Mouse (Mus musculus): Measurements from ENCODE around the gene Flywch1. TPM values are rescaled to one million over a fixed set of nuclear protein-coding genes. Genes with fewer than 3 reads are reported as not detected.
A peak's percentile ranks its signal among the peaks of the same experiment; 100 is the strongest.

The Flywch1 gene
- polyA plus RNA-seq, 1 experiment from 2014 or later: 167 TPM

DNA sequence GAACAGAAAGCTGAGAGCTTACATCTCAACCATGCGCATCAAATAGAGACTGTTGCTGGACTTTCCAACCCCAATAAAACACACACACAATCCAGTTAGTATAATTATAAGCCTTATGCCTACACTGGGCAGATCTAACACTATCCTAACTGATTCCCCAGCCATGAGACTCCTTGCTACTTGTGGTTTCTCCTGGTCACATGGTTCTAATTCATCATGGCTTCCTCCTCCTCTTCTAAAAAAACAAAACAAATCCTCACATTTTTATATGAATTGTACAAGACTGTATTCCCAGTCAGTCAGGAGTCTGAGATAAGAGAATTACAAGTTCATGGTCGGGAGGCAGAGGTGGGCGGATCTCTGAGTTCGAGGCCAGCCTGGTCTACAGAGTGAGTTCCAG lies 17.6 kb upstream of the Flywch1 start:
- no peak for ATAC-seq (replicated peaks; ENCODE audit: low FRiP score)
- no peak overlapping the region for H3K4me3 ChIP-seq (ENCODE audit: low read depth, low read length)

DNA sequence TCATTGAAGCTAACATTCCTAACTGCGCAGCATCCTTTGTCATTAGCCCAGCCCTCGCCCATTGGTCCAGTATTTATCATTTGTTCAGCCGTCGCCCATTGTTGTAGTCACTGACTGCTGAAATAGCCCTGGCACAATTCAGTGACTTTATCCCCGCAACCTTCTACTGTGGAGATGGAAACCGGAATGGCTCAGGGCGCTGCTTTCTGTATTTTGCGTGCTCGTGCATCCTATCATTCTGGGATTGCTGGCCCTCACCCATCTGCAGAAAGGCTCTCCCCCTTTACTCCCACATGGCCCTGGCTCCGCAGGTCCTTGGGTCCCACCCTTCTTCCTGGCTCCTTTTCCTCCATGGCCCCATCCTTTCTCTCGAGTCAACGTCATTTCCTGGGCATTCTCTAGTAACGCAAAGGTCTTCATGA lies 15.1 kb upstream of the Flywch1 start:
- H3K9me3 ChIP-seq (ENCODE audit: control insufficient read depth, low read length): no peaks in the 10 kb centered on the region
- peak overlapping the region; percentile 40 for H3K4me3 ChIP-seq (ENCODE audit: low read depth, low read length)
- no peak overlapping the region for H3K27ac ChIP-seq (ENCODE audit: low read depth, low read length)
- H3K36me3 ChIP-seq (ENCODE audit: control insufficient read depth, insufficient read depth, low read length): no peaks in the 10 kb centered on the region
- peak overlapping the region; percentile 29; the same call in 1 of the 2 replicates for H3K9ac ChIP-seq (ENCODE audit: low read length)
- H3K4me2 ChIP-seq (ENCODE audit: low read depth, low read length, severe bottlenecking): peak overlapping the region; percentile 58
- H3K4me1 ChIP-seq (replicated peaks; ENCODE audit: control insufficient read depth, insufficient read depth, low read length): peaks cover 6% of the 10 kb centered on the region; the same call in 1 of the 2 replicates
- DNase-seq (ENCODE audit: low spot score) (no peak), ATAC-seq (replicated peaks; ENCODE audit: low FRiP score) (0 out of 2 replicates have a peak, but pooled peaks have one; percentile 40)
- 14% methylated on average over 13 of the region's 13 CpGs for WGBS
- H3K27me3 ChIP-seq (ENCODE audit: control insufficient read depth, insufficient read depth, low read length): no peaks in the 10 kb centered on the region

More for the DNA sequence above, 17.6 kb upstream of the Flywch1 start:
- Histone ChIP-seq H3K36me3 (ENCODE audit: control insufficient read depth, insufficient read depth, low read length) (no peaks in the 10 kb centered on the region), H3K4me1 (replicated peaks; ENCODE audit: control insufficient read depth, insufficient read depth, low read length) (peaks cover 6% of the 10 kb centered on the region; the same call in 1 of the 2 replicates), H3K9me3 (ENCODE audit: control insufficient read depth, low read length) (no peaks in the 10 kb centered on the region), H3K4me2 (ENCODE audit: low read depth, low read length, severe bottlenecking) (no peak overlapping the region), H3K9ac (ENCODE audit: low read length) (no peak overlapping the region), H3K27ac (ENCODE audit: low read depth, low read length) (no peak overlapping the region), H3K27me3 (ENCODE audit: control insufficient read depth, insufficient read depth, low read length) (no peaks in the 10 kb centered on the region)
- WGBS: 92% methylated on average over 4 of the region's 4 CpGs
- no peak for DNase-seq (ENCODE audit: low spot score)

DNA sequence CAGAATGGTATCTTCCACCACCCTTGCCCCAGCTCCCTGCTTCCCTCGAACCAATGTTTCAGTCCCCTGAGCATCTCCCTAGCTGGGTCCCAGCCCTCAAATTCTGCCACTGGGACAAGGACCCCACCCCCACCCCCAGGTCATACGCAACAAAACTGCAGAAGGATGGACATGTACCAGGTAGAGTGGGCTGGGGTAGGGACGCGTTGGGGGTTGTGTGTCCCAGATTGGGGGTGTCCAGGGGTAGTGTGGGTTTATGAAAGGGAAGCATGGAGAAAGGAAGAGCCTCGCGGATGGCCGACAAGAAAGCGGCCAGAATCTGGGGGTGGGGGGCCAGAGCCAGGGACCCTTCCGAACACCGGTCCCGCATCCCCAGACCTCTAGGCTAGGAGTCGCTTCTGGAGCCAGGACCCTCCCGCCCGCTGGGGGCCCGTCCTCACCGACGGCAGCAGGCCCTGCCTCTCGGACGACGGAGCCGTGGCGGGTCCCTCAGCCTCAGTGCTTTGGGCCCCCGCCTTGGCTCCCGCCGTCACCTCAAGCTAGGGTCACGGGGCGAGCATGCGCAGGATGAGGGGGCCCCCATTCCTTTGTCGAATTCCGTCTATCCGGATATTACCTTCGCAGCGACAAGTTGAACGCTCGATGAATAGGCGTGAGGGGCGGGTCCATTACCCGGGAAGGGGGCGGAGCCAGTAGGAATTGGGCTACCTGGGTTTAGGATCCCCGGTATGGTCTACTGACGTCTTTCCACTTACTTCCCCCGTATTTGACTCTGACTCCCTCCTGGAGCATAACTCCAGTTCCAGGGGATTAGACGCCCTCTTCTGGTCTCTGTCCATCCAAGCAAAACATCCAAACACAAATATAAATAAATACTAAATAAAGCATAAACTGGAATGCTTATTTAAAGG lies 14.4 kb upstream of the Flywch1 start, which contains the start of gene Flywch2:
Gene Flywch2 (minus strand): TSS at position 521 of the 911 bp plus-strand sequence.
- Histone ChIP-seq H3K4me2 (ENCODE audit: low read depth, low read length, severe bottlenecking) (peak within 1 kb of the TSS; percentile 58), H3K9ac (ENCODE audit: low read length) (peak within 1 kb of the TSS; percentile 51), H3K27ac (ENCODE audit: low read depth, low read length) (0 out of 2 replicates have a peak within 1 kb of the TSS, but pooled peaks have one; percentile 12), H3K27me3 (ENCODE audit: control insufficient read depth, insufficient read depth, low read length) (no peaks in the 10 kb centered on the region), H3K4me1 (replicated peaks; ENCODE audit: control insufficient read depth, insufficient read depth, low read length) (peaks cover 6% of the 10 kb centered on the region; the same call in 1 of the 2 replicates), H3K9me3 (ENCODE audit: control insufficient read depth, low read length) (no peaks in the 10 kb centered on the region), H3K36me3 (ENCODE audit: control insufficient read depth, insufficient read depth, low read length) (no peaks in the 10 kb centered on the region), H3K4me3 (ENCODE audit: low read depth, low read length) (peak within 1 kb of the TSS; percentile 40)
- WGBS: 2% methylated on average over 43 of the region's 43 CpGs
- ATAC-seq (replicated peaks; ENCODE audit: low FRiP score): peak; percentile 73
- peak; percentile 83 for DNase-seq (ENCODE audit: low spot score)

DNA sequence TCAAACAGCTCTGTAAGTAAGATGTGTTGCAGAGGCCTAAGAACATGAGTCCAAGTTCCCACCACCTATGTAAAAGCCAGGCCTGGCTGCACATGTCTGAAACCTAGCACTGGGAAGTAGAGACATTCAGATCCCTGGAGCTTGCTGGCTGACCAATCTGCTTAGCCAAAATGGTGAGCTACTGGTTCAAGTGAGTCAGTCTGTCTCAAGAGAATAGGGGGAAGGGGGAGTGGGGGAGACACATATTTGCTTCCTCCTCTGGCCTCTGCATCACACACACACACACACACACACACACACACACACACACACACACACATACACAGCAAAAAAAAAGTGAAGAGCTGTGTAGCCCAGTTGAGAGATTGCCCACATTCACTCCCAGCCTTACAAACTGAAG lies 11.9 kb upstream of the Flywch1 start:
- no peak overlapping the region for H3K4me2 ChIP-seq (ENCODE audit: low read depth, low read length, severe bottlenecking)
- H3K4me1 ChIP-seq (replicated peaks; ENCODE audit: control insufficient read depth, insufficient read depth, low read length): 0 out of 2 replicates have a peak, but pooled peaks cover 2% of the 10 kb centered on the region
- H3K9me3 ChIP-seq (ENCODE audit: control insufficient read depth, low read length): no peaks in the 10 kb centered on the region
- no peaks in the 10 kb centered on the region for H3K27me3 ChIP-seq (ENCODE audit: control insufficient read depth, insufficient read depth, low read length)
- no peak overlapping the region for H3K27ac ChIP-seq (ENCODE audit: low read depth, low read length)
- H3K4me3 ChIP-seq (ENCODE audit: low read depth, low read length): no peak overlapping the region
- DNase-seq (ENCODE audit: low spot score): no peak
- H3K36me3 ChIP-seq (ENCODE audit: control insufficient read depth, insufficient read depth, low read length): no peaks in the 10 kb centered on the region
- ATAC-seq (replicated peaks; ENCODE audit: low FRiP score): no peak
- no peak overlapping the region for H3K9ac ChIP-seq (ENCODE audit: low read length)

DNA sequence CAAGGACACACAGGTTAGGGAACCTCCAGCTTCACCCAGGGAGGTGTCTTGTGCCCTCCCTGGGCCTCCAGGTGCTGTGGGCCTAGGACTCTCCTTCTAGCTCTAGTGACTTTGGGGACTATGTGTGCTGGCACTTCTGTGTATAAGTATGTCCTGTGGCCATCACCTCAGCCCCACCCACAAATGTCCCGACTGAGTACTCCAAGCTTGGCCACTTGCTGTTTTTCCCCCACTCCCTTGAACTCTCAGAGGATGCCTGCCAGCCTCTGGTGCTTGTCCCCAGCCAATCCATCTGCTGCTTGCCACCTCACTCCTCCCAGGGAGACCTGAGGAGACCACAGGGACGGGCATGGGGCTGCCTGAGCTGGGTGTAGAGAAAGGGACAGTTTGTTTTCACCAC lies 7.0 kb upstream of the Flywch1 start:
- WGBS: 61% methylated on average over 2 of the region's 2 CpGs
- ATAC-seq (replicated peaks; ENCODE audit: low FRiP score) (no peak), DNase-seq (ENCODE audit: low spot score) (no peak)
- Histone ChIP-seq H3K4me2 (ENCODE audit: low read depth, low read length, severe bottlenecking) (no peak overlapping the region), H3K4me1 (replicated peaks; ENCODE audit: control insufficient read depth, insufficient read depth, low read length) (no peaks in the 10 kb centered on the region), H3K36me3 (ENCODE audit: control insufficient read depth, insufficient read depth, low read length) (no peaks in the 10 kb centered on the region), H3K9me3 (ENCODE audit: control insufficient read depth, low read length) (no peaks in the 10 kb centered on the region), H3K9ac (ENCODE audit: low read length) (no peak overlapping the region), H3K27ac (ENCODE audit: low read depth, low read length) (no peak overlapping the region), H3K27me3 (ENCODE audit: control insufficient read depth, insufficient read depth, low read length) (no peaks in the 10 kb centered on the region), H3K4me3 (ENCODE audit: low read depth, low read length) (no peak overlapping the region)

DNA sequence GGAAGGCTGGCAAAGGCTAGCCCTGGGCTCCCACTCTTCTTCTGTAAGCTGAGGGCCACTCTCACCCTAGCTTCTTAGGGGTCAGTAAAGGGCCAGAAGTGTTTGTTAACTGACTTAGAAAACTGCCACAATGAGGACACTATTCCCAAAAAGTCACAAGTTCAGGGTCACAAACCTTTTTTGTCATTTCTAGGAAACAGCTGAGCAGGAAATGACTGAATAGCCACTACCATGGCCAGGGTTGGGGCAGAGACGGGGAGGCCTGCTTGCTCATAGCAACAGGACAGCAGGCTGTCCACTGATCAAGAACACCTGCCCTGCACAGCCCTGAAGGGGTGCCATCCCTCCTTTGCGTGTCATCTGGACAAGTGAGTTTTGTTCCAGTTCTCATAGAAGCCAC lies 5.7 kb upstream of the Flywch1 start:
- Histone ChIP-seq H3K4me2 (ENCODE audit: low read depth, low read length, severe bottlenecking) (no peak overlapping the region), H3K4me3 (ENCODE audit: low read depth, low read length) (no peak overlapping the region), H3K9ac (ENCODE audit: low read length) (no peak overlapping the region), H3K27me3 (ENCODE audit: control insufficient read depth, insufficient read depth, low read length) (no peaks in the 10 kb centered on the region), H3K9me3 (ENCODE audit: control insufficient read depth, low read length) (no peaks in the 10 kb centered on the region), H3K4me1 (replicated peaks; ENCODE audit: control insufficient read depth, insufficient read depth, low read length) (no peaks in the 10 kb centered on the region), H3K27ac (ENCODE audit: low read depth, low read length) (no peak overlapping the region), H3K36me3 (ENCODE audit: control insufficient read depth, insufficient read depth, low read length) (no peaks in the 10 kb centered on the region)
- WGBS: 81% methylated on average over 2 of the region's 2 CpGs
- no peak for ATAC-seq (replicated peaks; ENCODE audit: low FRiP score)
- DNase-seq (ENCODE audit: low spot score): no peak

DNA sequence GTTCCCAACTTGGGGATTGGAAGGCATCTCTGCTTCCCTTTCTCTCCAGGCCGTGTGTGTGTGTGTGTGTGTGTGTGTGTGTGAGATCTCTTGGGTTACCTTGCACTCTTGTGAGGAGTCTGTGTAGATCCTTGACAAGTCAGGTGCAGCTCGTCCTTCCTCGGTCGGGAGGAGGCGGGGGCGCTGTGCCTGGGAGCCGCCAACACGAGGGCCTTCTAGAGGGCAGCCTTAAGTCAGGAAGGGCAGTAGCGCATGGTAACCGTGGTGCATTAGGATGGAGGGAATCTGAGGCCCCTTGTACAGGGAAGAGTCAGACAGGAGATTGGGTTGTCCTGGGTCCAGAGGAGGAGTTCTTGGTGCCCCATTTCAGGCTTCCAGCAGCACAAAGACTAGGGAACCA lies 4.8 kb upstream of the Flywch1 start:
- no peaks in the 10 kb centered on the region for H3K27me3 ChIP-seq (ENCODE audit: control insufficient read depth, insufficient read depth, low read length)
- H3K4me3 ChIP-seq (ENCODE audit: low read depth, low read length): no peak overlapping the region
- no peaks in the 10 kb centered on the region for H3K36me3 ChIP-seq (ENCODE audit: control insufficient read depth, insufficient read depth, low read length)
- no peak overlapping the region for H3K9ac ChIP-seq (ENCODE audit: low read length)
- ATAC-seq (replicated peaks; ENCODE audit: low FRiP score): no peak
- H3K27ac ChIP-seq (ENCODE audit: low read depth, low read length): no peak overlapping the region
- no peaks in the 10 kb centered on the region for H3K9me3 ChIP-seq (ENCODE audit: control insufficient read depth, low read length)
- H3K4me1 ChIP-seq (replicated peaks; ENCODE audit: control insufficient read depth, insufficient read depth, low read length): no peaks in the 10 kb centered on the region
- DNase-seq (ENCODE audit: low spot score): no peak
- H3K4me2 ChIP-seq (ENCODE audit: low read depth, low read length, severe bottlenecking): no peak overlapping the region
- 79% methylated on average over 10 of the region's 10 CpGs for WGBS

DNA sequence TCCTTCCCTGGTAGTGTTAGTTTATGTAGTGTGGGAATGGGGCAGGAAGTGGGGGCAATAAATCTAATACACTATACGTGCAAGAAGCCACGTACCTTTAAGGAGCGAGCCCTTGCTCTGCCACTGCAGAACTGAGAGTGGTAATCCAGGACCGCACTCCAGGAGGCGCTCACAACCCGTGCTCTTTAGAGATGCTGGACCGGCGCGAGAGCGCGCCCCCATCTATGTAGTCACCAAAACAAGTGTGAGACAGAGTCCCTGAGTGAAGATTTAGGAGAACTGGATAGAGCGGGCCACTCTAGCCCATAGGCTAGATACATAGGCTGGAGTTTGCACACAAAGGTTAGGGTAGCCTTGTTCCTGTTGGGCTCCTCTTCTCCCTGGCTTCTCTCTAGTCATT lies 2.7 kb upstream of the Flywch1 start:
- no peaks in the 10 kb centered on the region for H3K9me3 ChIP-seq (ENCODE audit: control insufficient read depth, low read length)
- H3K27me3 ChIP-seq (ENCODE audit: control insufficient read depth, insufficient read depth, low read length): no peaks in the 10 kb centered on the region
- no peak overlapping the region for H3K9ac ChIP-seq (ENCODE audit: low read length)
- peaks cover 4% of the 10 kb centered on the region; the same call in 1 of the 2 replicates for H3K4me1 ChIP-seq (replicated peaks; ENCODE audit: control insufficient read depth, insufficient read depth, low read length)
- H3K4me3 ChIP-seq (ENCODE audit: low read depth, low read length): no peak overlapping the region
- 6% methylated on average over 12 of the region's 12 CpGs for WGBS
- no peak overlapping the region for H3K27ac ChIP-seq (ENCODE audit: low read depth, low read length)
- DNase-seq (ENCODE audit: low spot score) (peak; percentile 89), ATAC-seq (replicated peaks; ENCODE audit: low FRiP score) (peak; percentile 33; the same call in 1 of the 2 replicates)
- H3K4me2 ChIP-seq (ENCODE audit: low read depth, low read length, severe bottlenecking): no peak overlapping the region
- no peaks in the 10 kb centered on the region for H3K36me3 ChIP-seq (ENCODE audit: control insufficient read depth, insufficient read depth, low read length)

Measured in forebrain, embryonic 11.5 days (tissue).